Mouse (Mus musculus) mouse embryonic stem cell (cell line): Measurements from ENCODE around the gene Krt33b.

Experiments
- in situ Hi-C, 2 experiments: fragments of 300-500 bp; cut with MboI; formaldehyde crosslinking; loops; 1 replicate in 1 of 2; 3 replicates in 1 of 2; pipeline ENCODE4 v1.14.3; 2019 to 2020; ENCODE audit warnings: low sequenced_read_pairs in 2 of 2, low pct_unique_long_range_greater_than_20kb in 1 of 2, mixed read lengths in 1 of 2; ENCODE audit not compliant: unreplicated experiment in 1 of 2

Krt33b gene

GRCm38 (mm10) chr11:100004846-100005245 is 24.8 kb downstream of the Krt33b start:
- in situ Hi-C loops: no loop called here

GRCm38 (mm10) chr11:99999091-99999490 is 30.6 kb downstream of the Krt33b start:
- in situ Hi-C loops: no loop called here

- in situ Hi-C loops: no loop called here
These were observed 35.3 kb downstream of the Krt33b start for GRCm38 (mm10) chr11:99994384-99994661.

GRCm38 (mm10) chr11:99993620-99994383 is 35.9 kb downstream of the Krt33b start, which contains the start of gene Krtap17-1:
Gene Krtap17-1 (minus strand): TSS chr11:99993994.
- in situ Hi-C loops: no loop called here

- in situ Hi-C loops: no loop called here
These were observed 39.1 kb downstream of the Krt33b start for GRCm38 (mm10) chr11:99990571-99990970.

GRCm38 (mm10) chr11:99989881-99990405 is 39.7 kb downstream of the Krt33b start:
- in situ Hi-C loops: no loop called here

GRCm38 (mm10) chr11:99988530-99988929 is 41.1 kb downstream of the Krt33b start:
- in situ Hi-C loops: no loop called here

- in situ Hi-C loops: no loop called here
These were observed 43.5 kb downstream of the Krt33b start, which contains the start of gene Krtap16-1 for GRCm38 (mm10) chr11:99986180-99986647. Gene Krtap16-1 (minus strand): TSS chr11:99986597.

GRCm38 (mm10) chr11:99985291-99986092 is 44.2 kb downstream of the Krt33b start:
- in situ Hi-C loops: no loop called here

- in situ Hi-C loops: no loop called here
These were observed 46.2 kb downstream of the Krt33b start for GRCm38 (mm10) chr11:99983442-99983841.

- in situ Hi-C loops: no loop called here
These were observed 46.9 kb downstream of the Krt33b start for GRCm38 (mm10) chr11:99982731-99983130.

- in situ Hi-C loops: no loop called here
These were observed 50.7 kb downstream of the Krt33b start, which contains the start of gene Krtap29-1 for GRCm38 (mm10) chr11:99978953-99979352. Gene Krtap29-1 (minus strand): TSS chr11:99979053.
